Mouse (Mus musculus) cerebellum, postnatal 4 days (tissue): ENCODE results near the gene Teddm1a.
A peak's percentile ranks its signal among the peaks of the same experiment; 100 is the strongest.
"Not testable (repeated sequence)": the region's sequence is repeated elsewhere in the genome, so short reads cannot be mapped to it uniquely, and the experiment has no call there.

Experiments used
- DNase-seq, 2 experiments: peaks; one replicate each; pipeline ENCODE4 v3.0.0; 2022; ENCODE audit warnings: low spot score in 2 of 2, mixed read lengths in 1 of 2

Teddm1a gene

GRCm38 (mm10) chr1:153891442-153891841, at the start of gene Teddm1a:
TSS of gene Teddm1a (plus strand) at chr1:153891742.
- DNase-seq, result no peak

- DNase-seq, result no peak
These were observed 49.3 kb upstream of the Teddm1a start for GRCm38 (mm10) chr1:153842121-153842740.

- DNase-seq, result no peak
These were observed 47.5 kb upstream of the Teddm1a start, which contains the start of gene Rgsl1 for GRCm38 (mm10) chr1:153844042-153844441. TSS of gene Rgsl1 (minus strand) at chr1:153844142.

GRCm38 (mm10) chr1:153846420-153846819, 45.1 kb upstream of the Teddm1a start:
- DNase-seq, result no peak

GRCm38 (mm10) chr1:153846867-153847266, 44.7 kb upstream of the Teddm1a start:
- no peak for DNase-seq

GRCm38 (mm10) chr1:153852696-153853095, 38.8 kb upstream of the Teddm1a start:
- not testable (repeated sequence) for DNase-seq

- no peak for DNase-seq
These were observed 35.6 kb upstream of the Teddm1a start for GRCm38 (mm10) chr1:153855946-153856345.

- no peak for DNase-seq
These were observed 17.5 kb upstream of the Teddm1a start, which contains the start of gene Teddm1b for GRCm38 (mm10) chr1:153874045-153874444. TSS of gene Teddm1b (plus strand) at chr1:153874345.

- DNase-seq, result not testable (repeated sequence)
These were observed 11.2 kb upstream of the Teddm1a start for GRCm38 (mm10) chr1:153880391-153880790.

GRCm38 (mm10) chr1:153886024-153886633, 5.4 kb upstream of the Teddm1a start:
- DNase-seq, result no peak

- DNase-seq, result no peak
These were observed 1.4 kb upstream of the Teddm1a start for GRCm38 (mm10) chr1:153890121-153890520.

- no peak for DNase-seq
These were observed 2.2 kb downstream of the Teddm1a start for GRCm38 (mm10) chr1:153893746-153894145.

- no peak for DNase-seq
These were observed 2.8 kb downstream of the Teddm1a start for GRCm38 (mm10) chr1:153894201-153894893.

- peak in 1 of 2 experiments; percentile 77 for DNase-seq
These were observed 3.4 kb downstream of the Teddm1a start for GRCm38 (mm10) chr1:153894979-153895378.

- no peak for DNase-seq
These were observed 5.7 kb downstream of the Teddm1a start for GRCm38 (mm10) chr1:153897196-153897595.

- DNase-seq, result no peak
These were observed 7.6 kb downstream of the Teddm1a start for GRCm38 (mm10) chr1:153898989-153899730.

GRCm38 (mm10) chr1:153899731-153900380, 8.3 kb downstream of the Teddm1a start, which contains the start of the genes Glul and Teddm2:
TSS of gene Glul (plus strand) at chr1:153899944.
TSS of gene Teddm2 (minus strand) at chr1:153900228.
- peak; percentile 93 to 97 for DNase-seq

- DNase-seq, result no peak
These were observed 8.8 kb downstream of the Teddm1a start for GRCm38 (mm10) chr1:153900381-153900780.

GRCm38 (mm10) chr1:153900860-153901730, 9.6 kb downstream of the Teddm1a start:
- DNase-seq, result peak in 1 of 2 experiments; percentile 34

- no peak for DNase-seq
These were observed 11.5 kb downstream of the Teddm1a start for GRCm38 (mm10) chr1:153903006-153903405.
